Mouse (Mus musculus) embryonic stem cell, embryonic (primary cell): ENCODE results near the gene Fam221a.

Experiments
- CTCF ChIA-PET, 4 experiments: fragments of 300-600 bp in 2 of 4; fragments of 350-600 bp in 2 of 4; sonication (Branson Sonifier 250); formaldehyde crosslinking; loops; one replicate each; lab custom pipeline; 2022; ENCODE audit warnings: inconsistent platforms in 2 of 4; lab: Charles Lee
- POLR2A ChIA-PET, 4 experiments: fragments of 300-600 bp in 2 of 4; fragments of 350-600 bp in 2 of 4; sonication (Branson Sonifier 250); formaldehyde crosslinking; loops; one replicate each; lab custom pipeline; 2022; ENCODE audit warnings: antibody characterized with exemption in 4 of 4, inconsistent platforms in 1 of 4; lab: Charles Lee

Fam221a gene

GRCm38 (mm10) chr6:49349826-49350225, 17.7 kb upstream of the Fam221a start:
- CTCF ChIA-PET: interaction anchor here in 1 of 4 experiments (0.6 kb wide), 1 partner anchor 18 kb away, joined by 4 read pairs; no protein-coding TSS in a partner anchor
- POLR2A ChIA-PET: interaction anchor here in 2 of 4 experiments (0.6 to 1.3 kb wide), 5 partner anchors 9 to 262 kb away, joined by 3 to 4 read pairs (median 3); partner anchors contain the start of gene Ccdc126 (in 1 of the 2)

DNA sequence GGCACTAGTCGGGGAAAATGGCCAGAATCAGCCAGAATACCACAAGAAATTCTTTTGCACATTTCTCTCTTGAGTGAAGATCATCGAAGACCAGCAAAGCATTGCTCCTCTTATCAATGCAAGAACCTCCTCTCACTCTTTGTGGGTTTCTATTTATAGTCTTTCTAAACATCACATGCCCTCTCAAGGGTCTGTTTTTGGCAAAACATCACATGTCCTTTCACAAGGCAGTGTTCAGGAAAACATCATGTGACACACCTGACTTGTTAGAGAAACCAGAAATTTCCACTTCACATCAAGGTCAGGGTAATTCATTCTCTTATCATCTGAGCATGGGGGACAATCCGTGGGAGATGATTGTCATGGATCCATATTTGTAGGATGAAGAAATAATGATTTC, 12.9 kb upstream of the Fam221a start:
- ChIA-PET POLR2A (interaction anchor here in 1 of 4 experiments (1.8 kb wide), 1 partner anchor 35 kb away, joined by 5 read pairs; no protein-coding TSS in a partner anchor), CTCF (no interaction called here)

GRCm38 (mm10) chr6:49355171-49355570, 12.4 kb upstream of the Fam221a start:
- ChIA-PET CTCF (interaction anchor here in 2 of 4 experiments (0.6 to 1.7 kb wide), 2 partner anchors 86 to 91 kb away, joined by 3 to 6 read pairs; partner anchors contain the start of gene Tra2a (in 1 of the 2)), POLR2A (interaction anchor here in 2 of 4 experiments (1.1 to 3.0 kb wide), 3 partner anchors 12 to 35 kb away, joined by 3 to 18 read pairs (median 5); partner anchors contain the start of gene Fam221a (in 1 of the 2))

- ChIA-PET POLR2A (interaction anchor here in 2 of 4 experiments (0.8 to 1.7 kb wide), 8 partner anchors 17 to 127 kb away, joined by 3 to 11 read pairs (median 4); partner anchors contain the start of gene Tra2a (in 2 of the 2)), CTCF (interaction anchor here in 2 of 4 experiments (0.6 to 0.7 kb wide), 2 partner anchors 8 to 9 kb away, joined by 3 to 4 read pairs; no protein-coding TSS in a partner anchor)
Measured at GRCm38 (mm10) chr6:49360420-49360819, 7.1 kb upstream of the Fam221a start.

DNA sequence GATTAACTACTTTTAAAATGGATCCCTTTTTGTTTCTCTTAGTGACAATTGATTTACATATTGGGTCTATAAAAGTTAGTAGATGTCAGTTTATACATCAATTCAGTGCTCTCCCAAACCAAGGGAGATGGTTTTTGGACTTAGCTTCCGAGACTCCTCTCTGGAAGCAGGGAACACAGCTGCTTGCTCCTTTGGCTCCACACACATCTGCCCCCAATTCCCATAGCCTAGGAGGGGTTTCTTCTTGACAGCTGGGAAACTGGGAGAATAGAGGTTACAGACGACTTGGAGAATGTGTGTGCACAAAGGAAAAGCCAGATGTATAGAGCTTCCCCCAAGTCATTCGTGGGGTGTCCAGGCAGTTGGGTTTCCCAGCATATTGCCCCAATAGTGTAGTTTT, 673 bp downstream of the Fam221a start:
- ChIA-PET CTCF (interaction anchor here in 2 of 4 experiments (0.9 to 1.6 kb wide), 3 partner anchors 15 to 99 kb away, joined by 3 to 6 read pairs (median 5); no protein-coding TSS in a partner anchor), POLR2A (interaction anchor here in 3 of 4 experiments (0.8 to 4.8 kb wide), 51 partner anchors 9 to 775 kb away, joined by 3 to 66 read pairs (median 6); partner anchors contain the start of genes Stk31 (in 3 of the 3), Tra2a (in 3 of the 3), Ccdc126 (in 1 of the 3) and Gm44965 (in 1 of the 3))

DNA sequence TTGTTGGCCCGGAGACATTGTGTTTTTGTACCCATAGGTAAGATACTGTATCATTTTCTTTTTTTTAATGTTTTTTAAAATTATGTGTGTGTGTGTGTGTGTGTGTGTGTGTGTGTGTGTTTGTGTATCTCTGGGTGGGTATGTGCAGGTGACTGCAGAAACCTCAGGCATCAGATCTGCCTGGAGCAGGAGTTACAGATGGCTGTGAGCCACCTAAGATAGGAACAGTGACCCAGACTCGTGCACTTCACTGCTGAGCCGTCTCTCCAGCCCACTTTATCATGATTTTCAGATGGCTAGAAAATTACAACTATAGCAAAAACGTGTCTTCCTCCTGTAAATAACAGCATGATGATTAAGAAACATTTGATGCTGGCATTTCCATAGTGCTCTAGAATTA, 5.2 kb downstream of the Fam221a start:
- ChIA-PET CTCF (no interaction called here), POLR2A (no interaction called here)

GRCm38 (mm10) chr6:49373943-49374342, 6.4 kb downstream of the Fam221a start:
- POLR2A ChIA-PET: no interaction called here
- CTCF ChIA-PET: no interaction called here

DNA sequence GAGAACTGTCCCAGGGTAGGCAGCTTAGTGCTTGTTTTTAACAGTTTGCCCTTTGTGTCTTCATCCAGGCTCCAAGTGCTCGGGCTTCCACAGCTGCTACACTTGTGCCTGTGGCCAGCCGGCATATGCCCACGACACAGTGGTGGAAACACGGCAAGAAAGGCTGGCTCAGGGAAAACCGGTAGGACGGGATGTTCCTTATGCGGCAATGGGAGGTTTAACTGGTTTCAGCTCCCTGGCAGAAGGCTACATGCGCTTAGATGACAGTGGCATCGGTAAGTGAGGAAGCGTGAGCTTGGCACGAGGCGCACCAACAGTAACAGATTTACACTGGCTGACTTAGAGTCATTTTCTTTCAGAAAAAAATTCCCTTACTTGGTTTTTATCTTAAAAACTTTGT, 10.8 kb downstream of the Fam221a start:
- POLR2A ChIA-PET: interaction anchor here in 2 of 4 experiments (0.6 to 3.0 kb wide), 4 partner anchors 10 to 117 kb away, joined by 3 to 15 read pairs (median 6); partner anchors contain the start of gene Fam221a (in 2 of the 2)
- CTCF ChIA-PET: interaction anchor here in 3 of 4 experiments (0.6 to 0.9 kb wide), 4 partner anchors 19 to 1210 kb away, joined by 3 read pairs; no protein-coding TSS in a partner anchor

GRCm38 (mm10) chr6:49394276-49394675, 26.7 kb downstream of the Fam221a start:
- ChIA-PET CTCF (interaction anchor here in 3 of 4 experiments (0.6 to 2.0 kb wide), 9 partner anchors 12 to 644 kb away, joined by 3 to 6 read pairs (median 3); partner anchors contain the start of gene Fam221a (in 2 of the 3)), POLR2A (interaction anchor here in 2 of 4 experiments (1.0 to 3.1 kb wide), 5 partner anchors 8 to 130 kb away, joined by 4 to 22 read pairs (median 6); partner anchors contain the start of genes Fam221a (in 2 of the 2) and Tra2a (in 2 of the 2))

GRCm38 (mm10) chr6:49395316-49395715, 27.8 kb downstream of the Fam221a start, which contains the start of gene Stk31:
Gene Stk31, plus strand, starts transcription at chr6:49395604.
- ChIA-PET CTCF (interaction anchor here in 2 of 4 experiments (0.6 to 2.0 kb wide), 2 partner anchors 12 to 535 kb away, joined by 3 to 6 read pairs; no protein-coding TSS in a partner anchor), POLR2A (interaction anchor here in 3 of 4 experiments (0.7 to 3.1 kb wide), 9 partner anchors 9 to 178 kb away, joined by 3 to 22 read pairs (median 3); partner anchors contain the start of genes Fam221a (in 3 of the 3) and Tra2a (in 1 of the 3))

DNA sequence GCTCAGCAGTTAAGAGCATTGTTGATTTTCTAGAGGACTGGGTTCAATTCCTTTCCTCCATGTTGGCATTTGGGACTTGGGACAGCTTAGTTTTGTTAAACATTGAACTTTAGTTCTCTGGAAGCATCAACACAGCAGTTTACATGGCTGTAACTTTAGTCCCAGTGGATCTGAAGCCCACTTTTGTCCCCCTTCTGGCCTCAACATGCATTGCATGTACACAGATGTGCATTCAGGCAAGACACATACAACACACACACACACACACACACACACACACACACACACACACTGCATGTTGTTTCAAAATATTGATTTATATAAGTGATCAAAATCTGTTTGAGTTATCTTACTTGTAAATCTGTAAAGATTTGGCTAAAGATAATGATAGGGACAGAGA, 29.9 kb downstream of the Fam221a start:
- POLR2A ChIA-PET: interaction anchor here in 1 of 4 experiments (2.0 kb wide), 1 partner anchor 16 kb away, joined by 4 read pairs; no protein-coding TSS in a partner anchor
- CTCF ChIA-PET: interaction anchor here in 3 of 4 experiments (0.6 to 0.7 kb wide), 3 partner anchors 47 to 860 kb away, joined by 3 to 14 read pairs (median 4); no protein-coding TSS in a partner anchor

DNA sequence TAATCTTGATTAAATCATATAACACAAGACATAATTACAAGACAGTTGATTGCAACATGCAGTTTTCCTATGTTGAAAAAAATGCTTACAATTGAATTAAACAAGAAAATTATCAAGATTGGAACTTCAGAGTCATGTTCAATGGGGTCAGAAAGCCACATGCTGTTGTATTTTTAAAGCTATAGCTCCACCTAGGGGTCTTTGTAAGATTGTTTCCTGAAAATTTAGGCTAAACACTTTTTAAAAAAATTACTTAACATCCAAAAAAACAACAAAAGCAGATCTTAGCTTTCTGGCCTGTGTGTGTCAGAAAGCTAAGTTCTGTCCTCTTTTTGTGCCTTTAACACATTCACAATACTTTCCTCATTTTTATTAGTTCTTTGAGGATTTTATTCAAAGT, 30.8 kb downstream of the Fam221a start:
- ChIA-PET POLR2A (interaction anchor here in 1 of 4 experiments (2.0 kb wide), 1 partner anchor 15 kb away, joined by 4 read pairs; no protein-coding TSS in a partner anchor), CTCF (interaction anchor here in 1 of 4 experiments (0.6 to 1.1 kb wide), 4 partner anchors 12 to 540 kb away, joined by 3 to 5 read pairs (median 3); partner anchors contain the start of gene Fam221a)

- ChIA-PET POLR2A (interaction anchor here in 1 of 4 experiments (0.8 kb wide), 1 partner anchor 43 kb away, joined by 3 read pairs; the partner anchor contains the start of gene Fam221a), CTCF (no interaction called here)
Measured at GRCm38 (mm10) chr6:49410830-49411229, 43.3 kb downstream of the Fam221a start.

DNA sequence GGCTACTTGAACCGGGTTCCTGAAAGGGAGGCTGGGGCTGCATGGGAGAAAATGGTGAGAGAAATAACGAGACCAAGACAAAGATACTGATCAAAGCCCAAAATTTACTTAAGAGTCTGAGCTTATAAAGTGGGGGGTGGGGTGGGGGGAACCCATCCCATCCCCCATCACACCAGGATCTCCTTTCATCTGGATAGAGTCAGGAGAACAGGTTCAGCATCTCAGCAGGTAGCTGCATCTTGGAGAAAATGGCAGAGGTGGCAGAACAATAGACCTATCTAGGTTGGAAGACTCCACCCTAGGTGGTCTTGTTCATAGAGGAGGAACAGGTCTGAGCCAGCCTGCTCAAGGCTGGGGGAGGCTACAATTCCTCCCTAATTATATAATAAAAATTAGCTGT, 45.4 kb downstream of the Fam221a start:
- ChIA-PET POLR2A (interaction anchor here in 2 of 4 experiments (1.4 to 1.5 kb wide), 2 partner anchors 16 to 195 kb away, joined by 4 read pairs; no protein-coding TSS in a partner anchor), CTCF (interaction anchor here in 1 of 4 experiments (0.5 kb wide), 1 partner anchor 506 kb away, joined by 3 read pairs; no protein-coding TSS in a partner anchor)

- CTCF ChIA-PET: no interaction called here
- POLR2A ChIA-PET: no interaction called here
Measured at GRCm38 (mm10) chr6:49415971-49416370, 48.4 kb downstream of the Fam221a start.

DNA sequence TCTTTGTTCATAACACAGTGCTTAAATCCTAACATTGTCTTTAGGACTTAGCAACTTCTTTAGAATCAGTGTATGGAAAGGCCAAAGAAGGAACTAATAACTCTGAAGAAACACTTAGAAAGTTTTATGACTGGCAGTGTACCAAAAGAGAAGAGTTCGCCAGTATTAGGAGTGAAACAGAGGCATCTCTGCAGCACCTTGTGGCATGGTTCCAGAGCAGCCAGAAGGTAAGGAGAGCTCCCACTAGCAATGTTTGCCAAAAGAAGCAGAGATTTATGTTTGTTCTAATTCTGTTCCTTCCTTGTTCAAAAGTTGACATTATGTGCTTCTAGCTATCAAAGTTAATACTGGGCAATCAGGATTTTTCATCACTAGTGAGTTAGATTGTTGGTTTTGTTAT, 69.8 kb downstream of the Fam221a start:
- POLR2A ChIA-PET: no interaction called here
- CTCF ChIA-PET: no interaction called here
